Mouse (Mus musculus) liver, adult 2 months (tissue): ENCODE data around the gene 1700020D05Rik.

Source experiments
- CTCF ChIP-seq: fragments of 200-500 bp; IDR thresholded peaks from 2 replicates; pipeline ENCODE4 v1.5.1; 2011; ENCODE audit warnings: low read depth, low read length, control low read depth
- POLR2A ChIP-seq: fragments of 200-500 bp; IDR thresholded peaks from 2 replicates; pipeline ENCODE4 v1.6.1; 2011; ENCODE audit warnings: low read length, control low read depth; ENCODE audit not compliant: insufficient read depth; ENCODE audit errors: extremely low read depth

- TF ChIP-seq POLR2A (0 out of 2 replicates have a peak, but pooled peaks have one; percentile 31), CTCF (no peak)
These were observed 14.6 kb downstream of the 1700020D05Rik start for GRCm38 (mm10) chr19:5488878-5489571.
